Mouse (Mus musculus): Measurements from ENCODE around the gene Mcm10.

Gene Mcm10

GRCm38 (mm10) chr2:5031215-5031614 is 18.6 kb upstream of the Mcm10 start:
- DNase-seq, result no peak

- DNase-seq, result no peak
Observed at GRCm38 (mm10) chr2:5029808-5030207, 17.2 kb upstream of the Mcm10 start.

GRCm38 (mm10) chr2:5028047-5028446 is 15.5 kb upstream of the Mcm10 start:
- DNase-seq, result no peak

- DNase-seq, result no peak
Observed at GRCm38 (mm10) chr2:5027057-5027456, 14.5 kb upstream of the Mcm10 start.

GRCm38 (mm10) chr2:5025162-5025733 is 12.7 kb upstream of the Mcm10 start:
- DNase-seq, result no peak

GRCm38 (mm10) chr2:5023699-5024399 is 11.3 kb upstream of the Mcm10 start:
- no peak for DNase-seq

GRCm38 (mm10) chr2:5023275-5023674 is 10.7 kb upstream of the Mcm10 start:
- DNase-seq, result no peak

- DNase-seq, result no peak
Observed at GRCm38 (mm10) chr2:5019708-5020107, 7.1 kb upstream of the Mcm10 start.

- no peak for DNase-seq
Observed at GRCm38 (mm10) chr2:5016922-5017321, 4.3 kb upstream of the Mcm10 start.

GRCm38 (mm10) chr2:5015527-5015926 is 2.9 kb upstream of the Mcm10 start:
- DNase-seq, result no peak

- DNase-seq, result peak; percentile 5 to 11
Observed at GRCm38 (mm10) chr2:5014616-5015015, 2.0 kb upstream of the Mcm10 start.

GRCm38 (mm10) chr2:5011898-5012490 is 597 bp downstream of the Mcm10 start:
- no peak for DNase-seq

GRCm38 (mm10) chr2:5007107-5007506 is 5.5 kb downstream of the Mcm10 start:
- no peak for DNase-seq

GRCm38 (mm10) chr2:5001266-5001665 is 11.3 kb downstream of the Mcm10 start:
- DNase-seq, result no peak

- peak in 1 of 2 experiments; percentile 9 for DNase-seq
Observed at GRCm38 (mm10) chr2:4998905-4999304, 13.7 kb downstream of the Mcm10 start.

GRCm38 (mm10) chr2:4996421-4996824 is 16.2 kb downstream of the Mcm10 start:
- DNase-seq, result no peak

- DNase-seq, result no peak
Observed at GRCm38 (mm10) chr2:4995646-4996045, 16.9 kb downstream of the Mcm10 start.

GRCm38 (mm10) chr2:4994436-4994835 is 18.2 kb downstream of the Mcm10 start:
- DNase-seq, result no peak

GRCm38 (mm10) chr2:4993584-4993983 is 19.0 kb downstream of the Mcm10 start:
- DNase-seq, result no peak

- no peak for DNase-seq
Observed at GRCm38 (mm10) chr2:4988826-4989424, 23.7 kb downstream of the Mcm10 start.

GRCm38 (mm10) chr2:4987388-4988180 is 25.0 kb downstream of the Mcm10 start:
- no peak for DNase-seq

GRCm38 (mm10) chr2:4986798-4987197 is 25.8 kb downstream of the Mcm10 start:
- DNase-seq, result no peak

- no peak for DNase-seq
Observed at GRCm38 (mm10) chr2:4985000-4985399, 27.6 kb downstream of the Mcm10 start.

Measured in thymus, postnatal 36 days (tissue).